Mouse (Mus musculus) thymus, postnatal 36 days (tissue): ENCODE measurements at regions not wholly inside any gene's neighbourhood (a gene's known extent, or its start where the extent isn't known, plus 50 kb on each side); places are given as distances from the start of the nearest gene placed in this dataset.
"Not testable (repeated sequence)": the region's sequence is repeated elsewhere in the genome, so short reads cannot be mapped to it uniquely, and the experiment has no call there.

Experiments
- DNase-seq, 2 experiments: peaks; one replicate each; pipeline ENCODE4 v3.0.0; 2022; ENCODE audit warnings: mixed read lengths in 2 of 2

DNA sequence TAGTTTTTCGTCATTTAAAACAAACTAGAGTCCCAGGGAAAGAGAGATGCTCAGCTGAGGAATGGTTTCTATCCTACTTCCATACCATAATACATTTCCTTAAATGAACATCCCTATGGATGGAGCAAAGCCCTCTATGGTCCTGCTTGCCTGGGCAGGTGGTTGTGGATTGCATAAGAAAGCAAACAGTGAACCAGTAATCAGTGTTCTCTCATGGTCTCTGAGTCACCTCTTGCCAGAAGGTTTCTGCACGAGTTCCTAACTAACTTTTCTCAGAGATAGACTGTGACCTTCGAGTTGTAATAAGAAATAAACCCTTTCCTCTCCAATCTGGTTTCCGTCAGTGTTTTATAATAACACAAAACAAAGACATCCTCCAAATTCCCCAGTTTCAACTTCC is 62.9 kb upstream of the Bet1 start:
- no peak for DNase-seq

- no peak for DNase-seq
These were observed 71.5 kb upstream of the Bet1 start for GRCm38 (mm10) chr6:4158293-4158692.

DNA sequence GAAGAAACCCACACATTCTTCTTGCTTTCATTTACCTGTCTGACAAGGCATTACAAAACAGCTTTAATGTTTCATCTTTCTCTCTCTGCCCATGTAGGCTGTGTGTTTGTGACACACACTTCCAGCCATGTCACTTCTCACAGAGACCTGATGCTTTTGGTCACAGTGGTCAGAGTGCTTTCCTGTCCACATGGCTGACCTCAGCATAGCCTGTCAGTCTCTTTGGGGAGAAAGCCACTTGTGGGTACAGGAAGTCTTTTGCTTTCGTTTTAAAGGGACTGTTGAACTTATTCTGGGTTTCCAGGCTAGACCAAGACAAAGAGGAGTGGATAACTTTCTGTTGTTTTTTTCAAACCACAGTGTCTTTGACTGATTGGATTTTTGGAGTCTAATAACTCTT is 77.0 kb upstream of the Bet1 start:
- DNase-seq: no peak

- no peak for DNase-seq
These were observed 80.3 kb upstream of the Bet1 start for GRCm38 (mm10) chr6:4167112-4167511.

GRCm38 (mm10) chr6:4167757-4168156 is 81.0 kb upstream of the Bet1 start:
- no peak for DNase-seq

DNA sequence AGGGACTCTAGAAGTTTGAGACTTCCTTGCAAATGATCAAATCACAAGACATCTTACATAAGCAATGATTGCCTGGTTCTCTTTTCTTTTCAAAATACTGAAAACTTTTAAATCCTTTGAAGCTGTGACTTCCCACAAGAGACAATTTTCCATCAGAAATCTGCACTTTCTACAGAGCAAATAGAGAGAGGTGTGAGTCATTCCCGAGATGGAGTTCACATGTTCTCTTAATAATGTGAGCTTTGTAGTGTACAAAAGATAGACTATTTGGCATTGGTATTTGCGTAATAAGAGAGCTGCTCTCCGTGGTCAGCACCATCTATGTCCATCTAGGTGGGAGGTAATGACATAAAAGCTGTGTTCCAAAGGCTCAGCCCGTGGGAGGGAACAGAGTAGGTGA is 84.8 kb upstream of the Bet1 start:
- no peak for DNase-seq

DNA sequence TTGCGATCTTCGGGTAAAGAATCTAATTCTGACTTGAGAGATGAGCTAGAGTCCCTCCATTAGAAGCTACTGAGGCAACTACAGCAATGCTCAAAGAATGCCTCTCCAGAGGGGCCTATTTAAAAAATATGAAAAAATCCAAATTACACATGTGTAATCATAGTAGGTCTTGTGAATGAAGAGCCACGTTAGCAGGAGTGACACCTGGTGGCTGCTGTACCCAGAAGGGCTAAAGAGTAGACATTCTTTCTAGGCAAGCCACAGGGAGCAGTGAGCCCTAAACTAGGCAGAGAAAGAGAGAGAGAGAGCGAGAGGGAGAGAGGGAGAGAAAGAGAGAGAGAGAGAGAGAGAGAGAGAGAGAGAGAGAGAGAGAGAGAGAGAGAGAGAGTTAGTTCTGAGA is 100.9 kb upstream of the Bet1 start:
- no peak for DNase-seq

- not testable (repeated sequence) for DNase-seq
These were observed 104.2 kb upstream of the Bet1 start for GRCm38 (mm10) chr6:4190976-4191375.

DNA sequence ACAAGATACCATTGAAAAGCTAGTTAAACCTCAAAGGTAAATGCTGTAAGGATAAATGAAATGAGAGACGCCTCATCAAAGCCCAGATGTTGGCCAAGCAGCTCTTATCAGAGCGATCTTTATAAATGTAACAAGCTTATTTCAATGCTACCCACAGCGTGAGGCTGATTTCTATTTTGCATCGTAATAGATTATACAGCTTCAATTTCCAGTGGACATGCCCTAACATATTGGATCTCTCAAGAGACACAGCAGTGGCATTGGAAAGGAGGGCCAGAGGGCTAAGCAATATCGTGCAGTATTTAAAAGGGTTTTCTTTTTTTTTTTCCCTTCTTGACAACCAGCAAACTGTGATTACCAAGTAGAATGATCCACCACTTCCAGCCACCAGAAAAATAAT is 106.5 kb upstream of the Bet1 start:
- no peak for DNase-seq

GRCm38 (mm10) chr6:4201176-4201575 is 114.4 kb upstream of the Bet1 start:
- no peak for DNase-seq

DNA sequence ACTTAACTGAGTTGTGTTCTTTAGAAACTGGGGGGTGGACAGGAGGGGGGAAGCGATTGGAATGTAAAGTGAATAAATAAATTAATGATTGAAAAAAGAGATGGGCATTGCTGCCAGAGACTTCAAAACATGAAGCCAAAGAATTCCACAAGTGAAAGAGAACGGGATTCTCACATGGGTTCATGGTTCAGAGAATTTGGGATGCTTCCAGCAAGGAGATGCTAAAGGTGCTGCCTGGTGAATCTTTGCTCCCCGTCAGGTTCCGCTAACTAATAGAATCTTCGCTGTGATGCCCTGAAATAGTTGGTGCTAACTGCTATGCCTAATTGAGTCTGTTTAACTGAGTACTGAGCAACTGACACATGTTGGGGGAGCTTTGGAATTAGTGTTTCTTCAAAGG is 118.9 kb upstream of the Bet1 start:
- DNase-seq: no peak

DNA sequence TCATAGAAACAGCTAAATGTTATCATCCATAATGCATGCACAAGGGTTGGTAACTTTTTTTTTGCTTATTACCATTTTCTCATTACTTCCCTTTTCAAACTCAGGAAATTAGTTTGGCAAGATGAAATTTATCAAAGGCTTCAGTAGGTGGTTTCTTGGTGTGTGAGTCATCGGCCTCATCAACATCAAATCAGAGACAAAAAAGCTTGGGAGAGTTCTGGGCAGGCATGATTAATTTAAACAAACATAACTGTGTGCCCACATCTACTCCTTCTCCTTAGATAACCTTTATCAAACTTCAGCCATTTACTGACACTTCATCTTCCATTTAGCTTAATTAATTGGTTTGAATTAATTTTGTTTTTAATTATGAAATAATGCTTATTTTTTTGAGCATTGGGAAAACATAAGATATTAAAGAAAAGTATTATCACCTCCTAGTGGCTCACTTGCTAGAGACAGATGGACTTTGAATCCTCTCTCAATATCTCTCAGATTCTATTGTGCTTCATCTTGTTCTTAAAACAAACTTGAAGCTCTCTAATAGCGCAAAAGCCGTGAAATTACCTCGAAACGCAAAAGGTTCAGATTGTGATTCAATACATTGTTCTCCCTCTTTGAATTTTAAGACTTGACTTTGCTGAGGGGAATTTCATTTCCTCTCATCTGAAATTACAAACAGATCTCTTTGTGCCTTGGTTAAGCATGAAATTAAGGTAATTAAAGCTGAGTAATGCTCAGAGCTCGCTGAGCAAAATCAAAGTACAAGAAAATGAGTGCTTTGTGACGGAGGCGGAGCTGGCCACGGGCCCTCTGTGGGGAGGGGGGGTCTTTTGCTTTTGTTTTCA is 158.7 kb upstream of the Bet1 start:
- no peak for DNase-seq

- no peak for DNase-seq
These were observed 159.3 kb upstream of the Bet1 start for GRCm38 (mm10) chr6:4246113-4246419.

GRCm38 (mm10) chr6:4276607-4277006 is 189.8 kb upstream of the Bet1 start:
- no peak for DNase-seq

DNA sequence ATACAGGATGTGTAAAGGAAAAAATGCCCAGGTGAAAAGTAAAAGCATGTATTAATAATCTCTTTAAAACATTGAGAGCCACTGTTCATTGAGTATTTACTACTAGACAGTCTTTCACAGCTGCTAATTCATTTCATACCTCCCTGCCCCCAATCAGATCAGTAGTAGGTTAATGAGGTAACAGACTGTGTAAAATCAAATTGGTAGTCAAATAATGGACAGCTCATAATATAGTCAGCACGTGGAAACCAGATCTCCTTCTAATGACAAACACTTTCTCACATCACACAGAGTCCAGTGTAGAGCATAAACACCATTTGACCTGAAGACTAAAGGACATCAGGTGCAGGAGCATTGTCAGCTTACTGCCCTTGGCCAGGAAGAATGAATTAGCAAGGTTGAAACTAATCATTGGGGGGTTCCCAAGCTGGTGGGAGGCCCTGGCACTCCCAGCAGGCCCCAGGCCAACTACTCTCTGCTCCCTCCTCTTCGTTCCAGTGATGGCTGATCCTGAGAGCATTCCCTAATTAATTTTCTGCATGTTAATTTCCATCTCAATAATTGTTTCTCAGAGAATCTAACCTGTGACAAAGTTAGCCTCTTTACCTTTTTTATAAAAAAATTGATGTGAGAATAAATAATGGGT is 190.6 kb upstream of the Bet1 start:
- no peak for DNase-seq

GRCm38 (mm10) chr6:4291380-4291779 is 204.6 kb upstream of the Bet1 start:
- DNase-seq: no peak

DNA sequence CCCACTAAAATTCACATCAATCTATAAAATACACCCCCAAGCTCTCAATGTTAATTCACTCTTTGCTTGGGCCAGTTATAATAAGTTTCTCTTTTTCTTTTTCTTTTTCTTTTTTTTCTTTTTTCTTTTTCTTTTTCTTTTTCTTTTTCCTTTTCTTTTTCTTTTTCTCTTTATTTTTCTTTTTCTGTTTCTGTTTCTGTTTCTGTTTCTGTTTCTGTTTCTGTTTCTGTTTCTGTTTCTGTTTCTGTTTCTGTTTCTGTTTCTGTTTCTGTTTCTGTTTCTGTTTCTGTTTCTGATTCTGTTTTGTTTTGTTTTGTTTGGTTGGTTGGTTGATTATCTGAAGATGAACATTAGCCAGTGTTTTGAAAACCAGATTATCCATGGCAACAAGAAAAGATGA is 201.2 kb upstream of the Col1a2 start:
- DNase-seq: not testable (repeated sequence)

DNA sequence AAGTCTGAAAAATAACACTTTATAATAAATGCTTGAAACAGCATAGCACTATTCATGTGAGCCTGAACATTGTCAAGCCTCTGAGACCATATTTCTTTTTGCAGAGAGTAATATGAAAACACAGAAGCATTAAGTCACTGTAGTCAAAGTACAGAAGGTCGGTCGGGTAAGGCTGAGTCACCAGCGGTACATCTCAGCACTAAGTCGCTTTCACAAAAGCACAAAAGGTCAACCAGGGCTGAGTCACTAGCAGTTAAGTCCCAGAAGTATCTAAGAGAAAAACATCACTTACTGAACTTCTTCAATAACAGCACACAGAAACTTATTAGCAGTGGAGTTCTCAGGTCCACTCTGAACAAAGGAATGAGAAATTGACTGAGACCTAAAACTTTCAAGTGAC is 154.7 kb upstream of the Col1a2 start:
- DNase-seq: no peak

DNA sequence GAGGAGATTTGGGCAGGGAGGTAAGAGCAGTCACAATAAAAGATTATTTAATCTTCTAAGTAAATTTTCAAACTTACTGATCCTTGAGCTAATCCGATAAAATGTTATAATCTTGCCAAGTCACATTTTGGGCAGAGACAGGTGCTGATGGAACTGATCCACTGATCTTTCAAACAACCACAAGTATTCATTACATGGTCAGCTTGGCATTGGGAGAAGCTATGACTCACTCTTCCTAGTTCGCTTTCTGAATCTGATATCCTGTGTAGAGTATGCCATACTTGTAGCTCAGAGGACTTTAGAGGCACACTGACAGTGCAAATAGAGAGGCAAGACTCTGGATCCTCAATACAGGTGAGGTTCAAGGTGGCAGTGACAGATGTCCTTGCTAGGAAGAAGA is 142.4 kb upstream of the Col1a2 start:
- no peak for DNase-seq

- DNase-seq: no peak
These were observed 129.1 kb upstream of the Col1a2 start for GRCm38 (mm10) chr6:4375465-4376037.

- no peak for DNase-seq
These were observed 107.8 kb upstream of the Col1a2 start for GRCm38 (mm10) chr6:4396808-4397207.

GRCm38 (mm10) chr6:4397695-4398598 is 106.7 kb upstream of the Col1a2 start:
- DNase-seq: peak; percentile 11 to 33

DNA sequence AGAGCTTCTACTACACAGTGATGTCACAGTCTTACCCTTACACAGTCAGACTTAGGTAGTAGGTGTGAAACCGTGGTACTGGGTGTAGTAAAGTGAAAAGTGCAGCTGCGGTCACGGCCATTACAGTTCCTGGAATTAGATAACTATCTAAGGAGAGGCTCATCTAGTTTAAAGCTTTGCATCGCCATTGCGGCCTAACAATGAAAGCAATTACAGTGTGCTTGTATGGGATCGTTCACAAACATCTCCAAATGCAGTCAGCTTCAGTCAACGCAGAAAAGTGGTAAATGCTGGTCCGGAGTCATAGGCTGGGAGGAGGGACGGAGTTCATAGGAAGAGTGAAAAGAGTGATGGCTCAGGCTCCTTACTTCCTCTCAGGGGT is 106.0 kb upstream of the Col1a2 start:
- DNase-seq: no peak
